Mouse (Mus musculus) ZHBTc4 (cell line): ENCODE measurements around the gene Th.
A peak's percentile ranks its signal among the peaks of the same experiment; 100 is the strongest.

ENCODE experiments used
- DNase-seq: peaks from one replicate; pipeline ENCODE4 v3.0.0-alpha.2; 2011; ENCODE audit warnings: low read depth, low spot score

The Th gene

GRCm38 (mm10) chr7:142901774-142902173 is 29.2 kb downstream of the Th start:
- DNase-seq = no peak

- no peak for DNase-seq
These were observed 31.1 kb downstream of the Th start for GRCm38 (mm10) chr7:142899872-142900271.

GRCm38 (mm10) chr7:142897471-142897870 is 33.5 kb downstream of the Th start:
- DNase-seq = no peak

- no peak for DNase-seq
These were observed 34.8 kb downstream of the Th start for GRCm38 (mm10) chr7:142895901-142896665.

- DNase-seq = no peak
These were observed 35.6 kb downstream of the Th start for GRCm38 (mm10) chr7:142895223-142895840.

GRCm38 (mm10) chr7:142894669-142895068 is 36.3 kb downstream of the Th start:
- DNase-seq = peak; percentile 90

GRCm38 (mm10) chr7:142893721-142894639 is 36.9 kb downstream of the Th start:
- no peak for DNase-seq

GRCm38 (mm10) chr7:142893296-142893695 is 37.6 kb downstream of the Th start:
- no peak for DNase-seq

GRCm38 (mm10) chr7:142869419-142870163 is 61.3 kb downstream of the Th start:
- DNase-seq = no peak

GRCm38 (mm10) chr7:142850681-142851080 is 80.2 kb downstream of the Th start:
- DNase-seq = peak; percentile 72
